Mouse (Mus musculus) forebrain, embryonic 13.5 days (tissue): ENCODE data around the gene Dgat2l6. TPM values are rescaled to one million over a fixed set of nuclear protein-coding genes. Genes with fewer than 3 reads are reported as not detected.

ENCODE experiments used
- ATAC-seq: fragments of 200-750 bp; cut with Nextera tagmentation; 2 replicates; pipeline ENCODE4 v1.8.0; 2017
- H3K27ac ChIP-seq: fragments of 300-500 bp; sonication (generic); 2 replicates; pipeline ENCODE4 v1.5.1; 2015; ENCODE audit warnings: inconsistent platforms, mild to moderate bottlenecking, moderate library complexity
- H3K27me3 ChIP-seq: fragments of 300-500 bp; sonication (generic); 2 replicates; pipeline ENCODE4 v1.6.1; 2015; ENCODE audit warnings: mild to moderate bottlenecking, inconsistent platforms
- H3K36me3 ChIP-seq: fragments of 300-500 bp; sonication (generic); 2 replicates; pipeline ENCODE4 v1.6.1; 2015; ENCODE audit warnings: mild to moderate bottlenecking, inconsistent platforms; ENCODE audit not compliant: poor library complexity, severe bottlenecking
- H3K4me1 ChIP-seq: fragments of 300-500 bp; sonication (generic); 2 replicates; pipeline ENCODE4 v1.6.1; 2015; ENCODE audit warnings: inconsistent platforms
- H3K4me2 ChIP-seq: fragments of 300-500 bp; sonication (generic); 2 replicates; pipeline ENCODE4 v1.6.1; 2015; ENCODE audit warnings: inconsistent platforms, mild to moderate bottlenecking, moderate library complexity
- H3K4me3 ChIP-seq: fragments of 300-500 bp; sonication (generic); 2 replicates; pipeline ENCODE4 v1.5.1; 2015; ENCODE audit warnings: mild to moderate bottlenecking, inconsistent platforms
- H3K9ac ChIP-seq: fragments of 300-500 bp; sonication (generic); 2 replicates; pipeline ENCODE4 v1.6.1; 2015; ENCODE audit warnings: mild to moderate bottlenecking, inconsistent platforms
- H3K9me3 ChIP-seq: fragments of 300-500 bp; sonication (generic); replicated peaks from 2 replicates; pipeline ENCODE4 v1.6.1; 2016; ENCODE audit warnings: inconsistent platforms
- WGBS: fragments of 180-500 bp; shearing (Covaris S2); methylation state at CpG from one replicate; pipeline ENCODE4 v1.1.7; 2015; 5-methylcytosine and 5-hydroxymethylcytosine counted together
- polyA plus RNA-seq: library from polyadenylated mRNA; unstranded; fragments of >200 nt; fragmentation: Nextera tagmentation; extraction: Ambion mirVana; gene quantifications from 2 replicates; pipeline ENCODE4 v1.2.1, GENCODE M21; 2015

The Dgat2l6 gene
- not detected in 2 replicates for polyA plus RNA-seq

DNA sequence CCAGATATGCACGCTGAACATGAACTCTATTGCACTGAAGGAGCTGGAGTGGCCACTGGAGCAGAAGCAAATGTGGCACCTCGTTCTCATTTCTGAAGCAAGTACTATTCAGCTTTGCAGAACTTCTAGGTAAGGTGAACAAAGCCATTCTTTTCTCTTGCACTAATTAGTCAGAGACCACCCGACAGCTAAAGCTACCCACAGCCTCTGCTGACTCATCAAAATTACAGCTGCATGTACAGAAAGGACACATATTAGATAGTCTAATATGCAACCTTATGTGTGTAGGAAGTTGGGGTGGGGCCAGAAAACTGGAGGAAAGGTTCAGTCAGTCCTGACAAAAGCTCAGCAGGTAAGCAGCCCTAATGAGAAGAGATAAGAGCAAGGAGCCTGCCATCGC is at the start of gene Dgat2l6:
TSS of gene Dgat2l6 (plus strand) at position 368 of the 400 bp plus-strand sequence.
- Histone ChIP-seq H3K27ac (no peak within 1 kb of the TSS), H3K36me3 (no peaks in the 10 kb centered on the region), H3K4me1 (no peaks in the 10 kb centered on the region), H3K27me3 (no peaks in the 10 kb centered on the region), H3K4me3 (no peak within 1 kb of the TSS), H3K9me3 (no peaks in the 10 kb centered on the region), H3K4me2 (no peak within 1 kb of the TSS), H3K9ac (no peak within 1 kb of the TSS)
- no peak for ATAC-seq
- WGBS, result 65% methylated on average over 4 of the region's 4 CpGs

DNA sequence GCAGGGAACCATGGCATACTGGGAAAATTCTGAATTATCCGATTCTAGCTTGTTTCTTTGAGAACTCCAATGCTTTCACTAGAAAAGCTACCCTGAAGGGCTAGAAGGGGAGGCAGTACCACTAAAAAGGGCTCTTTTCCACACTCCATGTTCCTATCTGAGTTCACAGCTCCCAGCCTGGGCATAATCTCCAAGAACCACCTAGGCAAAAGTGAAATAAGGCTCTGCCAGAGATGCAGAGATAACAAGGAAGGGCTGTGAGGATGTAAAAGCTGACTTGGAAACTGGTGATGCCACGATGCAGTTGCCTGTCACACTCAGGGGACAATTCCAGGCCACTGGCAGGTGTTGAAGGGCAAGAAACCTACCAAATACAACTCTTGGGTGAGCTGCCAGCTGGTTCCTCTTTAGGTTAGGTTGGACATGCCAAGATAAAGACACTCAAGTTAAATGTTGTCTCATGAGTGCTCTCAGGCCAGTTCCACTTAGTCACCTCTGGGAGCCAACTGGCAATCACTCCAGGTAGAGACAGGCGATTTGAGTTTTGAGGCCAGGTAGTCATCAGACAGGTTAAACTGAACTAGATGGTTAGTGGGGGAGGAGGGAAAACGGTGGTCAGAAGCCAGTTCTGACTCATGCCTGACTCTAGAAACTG is 48.9 kb upstream of the Dgat2l6 start:
- WGBS, result 71% methylated on average over 4 of the region's 4 CpGs
- Histone ChIP-seq H3K4me1 (no peaks in the 10 kb centered on the region), H3K27ac (no peak overlapping the region), H3K4me3 (no peak overlapping the region), H3K9ac (no peak overlapping the region), H3K4me2 (no peak overlapping the region), H3K9me3 (no peaks in the 10 kb centered on the region), H3K36me3 (no peaks in the 10 kb centered on the region), H3K27me3 (no peaks in the 10 kb centered on the region)
- no peak for ATAC-seq

DNA sequence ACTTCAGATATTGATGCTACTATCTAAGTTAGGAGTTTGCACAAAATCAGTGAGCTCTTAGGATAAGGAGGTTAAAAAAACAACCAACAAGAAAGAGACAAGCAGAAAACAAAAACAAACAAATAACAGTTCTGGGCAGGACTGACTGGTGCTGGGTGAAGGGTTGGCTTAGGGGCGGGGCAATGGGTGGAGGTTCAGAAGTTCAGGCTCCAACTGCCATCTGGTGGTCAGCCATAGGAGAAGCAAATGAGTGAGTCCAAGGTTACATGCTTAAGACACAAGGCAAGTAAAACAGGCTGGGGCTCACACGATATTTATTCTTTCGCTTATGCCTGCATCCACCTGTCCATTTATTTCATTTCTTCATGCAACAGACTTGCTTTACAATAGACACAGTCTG is 44.3 kb upstream of the Dgat2l6 start:
- no peak overlapping the region for H3K4me3 ChIP-seq
- WGBS, result 43% methylated on average over 3 of the region's 3 CpGs
- no peak overlapping the region for H3K4me2 ChIP-seq
- peak; percentile 85 for ATAC-seq
- no peak overlapping the region for H3K9ac ChIP-seq
- H3K9me3 ChIP-seq, result no peaks in the 10 kb centered on the region
- H3K27ac ChIP-seq, result no peak overlapping the region
- no peaks in the 10 kb centered on the region for H3K27me3 ChIP-seq
- H3K36me3 ChIP-seq, result no peaks in the 10 kb centered on the region
- H3K4me1 ChIP-seq, result no peaks in the 10 kb centered on the region

DNA sequence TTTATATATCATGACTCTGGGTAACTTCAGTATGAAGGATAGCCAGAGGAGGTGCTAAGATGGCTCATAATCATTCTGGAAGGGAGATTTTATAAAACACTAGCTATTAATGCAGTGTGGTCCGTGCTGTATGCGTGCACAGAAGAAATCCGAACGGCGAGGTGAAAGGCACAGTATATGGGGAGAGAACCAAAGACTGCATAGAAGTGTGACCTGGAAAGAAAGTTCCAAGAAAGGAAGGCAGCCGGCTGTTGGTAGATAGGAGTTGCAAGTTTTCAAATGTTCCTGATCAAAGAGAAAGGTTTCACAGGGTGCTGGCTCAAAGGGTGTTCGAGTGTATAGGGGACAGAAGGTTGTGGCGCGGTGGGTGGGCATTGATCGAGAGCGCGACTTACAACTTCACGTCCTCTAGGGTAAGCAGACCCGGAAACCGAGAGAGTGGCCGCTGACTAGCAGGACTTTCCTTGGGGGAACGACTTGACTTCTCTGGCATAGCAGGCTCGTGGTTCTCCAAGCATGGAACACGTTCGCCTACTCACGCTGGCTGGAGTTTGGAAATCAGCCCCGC is 31.1 kb upstream of the Dgat2l6 start:
- H3K36me3 ChIP-seq, result no peaks in the 10 kb centered on the region
- H3K9me3 ChIP-seq, result no peaks in the 10 kb centered on the region
- peak overlapping the region; percentile 61 for H3K4me3 ChIP-seq
- H3K4me2 ChIP-seq, result peak overlapping the region; percentile 57
- H3K27me3 ChIP-seq, result peaks cover 3% of the 10 kb centered on the region; the same call in 1 of the 2 replicates
- peaks cover 9% of the 10 kb centered on the region; the same call in 1 of the 2 replicates for H3K4me1 ChIP-seq
- 13% methylated on average over 22 of the region's 22 CpGs for WGBS
- no peak overlapping the region for H3K9ac ChIP-seq
- H3K27ac ChIP-seq, result no peak overlapping the region
- ATAC-seq, result no peak; the same call in none of the 2 replicates

DNA sequence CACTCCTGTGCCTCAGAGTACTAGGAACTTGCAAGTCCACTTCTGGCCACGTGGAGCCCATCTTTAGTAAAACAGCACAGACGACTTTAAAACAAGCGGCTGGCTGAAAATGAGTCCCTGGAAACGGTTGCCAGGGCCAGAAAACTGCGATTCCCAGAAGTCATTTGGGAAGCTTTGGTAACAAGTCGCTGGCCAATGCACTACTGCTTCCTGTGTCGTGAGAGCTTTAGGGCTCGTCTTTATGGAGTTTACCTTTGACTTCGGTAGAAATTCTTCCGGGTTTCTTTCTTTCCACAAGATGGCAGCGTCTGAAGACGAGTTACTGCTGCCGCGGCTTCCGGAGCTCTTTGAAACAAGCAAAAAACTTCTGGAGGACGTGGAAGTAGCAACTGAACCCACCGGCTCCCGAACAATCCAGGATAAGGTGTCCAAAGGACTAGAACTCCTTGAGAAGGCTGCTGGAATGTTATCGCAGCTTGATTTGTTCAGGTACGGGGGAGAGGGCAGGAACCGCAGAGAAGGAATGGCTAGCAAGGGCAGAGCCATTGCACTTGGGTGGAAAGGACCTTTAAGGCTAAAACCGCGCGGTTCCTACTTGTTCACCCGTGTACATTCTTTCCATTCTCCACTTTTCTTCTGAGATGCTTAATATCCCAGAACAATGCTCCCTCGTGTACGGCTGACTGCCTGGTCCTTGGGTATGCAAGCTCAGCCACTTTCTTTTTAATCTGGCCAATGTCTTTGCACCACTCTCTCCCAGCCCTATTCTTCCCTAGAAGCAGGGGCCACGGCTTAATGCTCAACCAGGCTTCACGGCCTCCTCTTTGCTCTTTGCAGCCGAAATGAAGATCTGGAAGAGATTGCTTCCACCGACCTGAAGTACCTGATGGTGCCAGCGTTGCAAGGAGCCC is 30.3 kb upstream of the Dgat2l6 start, which contains the start of gene Igbp1:
TSS of gene Igbp1 (plus strand) at position 224 of the 911 bp plus-strand sequence.
- peak; percentile 98 for ATAC-seq
- H3K36me3 ChIP-seq, result no peaks in the 10 kb centered on the region
- peak within 1 kb of the TSS; percentile 65 for H3K4me2 ChIP-seq
- 22% methylated on average over 32 of the region's 32 CpGs for WGBS
- peak within 1 kb of the TSS; percentile 63 for H3K9ac ChIP-seq
- H3K4me1 ChIP-seq, result peaks cover 9% of the 10 kb centered on the region; the same call in 1 of the 2 replicates
- no peak within 1 kb of the TSS for H3K27ac ChIP-seq
- H3K27me3 ChIP-seq, result peaks cover 3% of the 10 kb centered on the region; the same call in 1 of the 2 replicates
- H3K9me3 ChIP-seq, result no peaks in the 10 kb centered on the region
- peak within 1 kb of the TSS; percentile 61 for H3K4me3 ChIP-seq

DNA sequence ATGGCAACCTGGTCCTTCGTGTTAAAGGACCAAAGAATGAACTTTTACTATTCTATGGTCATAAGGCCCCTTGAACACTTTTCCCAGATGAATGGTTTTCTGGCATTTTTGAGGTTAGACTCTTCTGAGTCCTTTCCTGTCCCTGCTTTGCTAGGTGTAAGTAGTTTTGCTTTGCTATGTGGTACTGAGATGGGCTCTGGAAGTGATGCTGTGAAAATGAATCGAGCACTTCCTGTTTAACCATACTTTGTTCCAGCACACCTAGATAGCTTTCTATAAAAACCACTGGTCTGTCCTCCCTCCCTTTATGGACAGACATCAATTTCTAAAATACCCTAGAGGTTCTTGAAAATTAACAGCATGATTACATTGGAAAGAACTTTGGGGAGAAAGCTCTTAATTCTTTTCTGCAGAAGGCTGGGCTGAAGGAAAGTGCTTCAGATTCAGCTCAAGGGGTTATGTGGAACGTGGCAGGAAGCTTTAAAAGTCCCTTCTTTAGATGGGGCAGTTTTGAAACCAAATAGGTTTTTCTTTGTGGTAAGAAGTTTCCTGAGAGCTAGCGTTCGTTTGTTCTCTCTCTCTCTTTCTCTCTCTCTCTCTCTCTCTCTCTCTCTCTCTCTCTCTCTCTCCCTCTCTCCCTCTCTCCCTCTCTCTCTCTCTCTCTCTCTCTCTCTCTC is 20.3 kb upstream of the Dgat2l6 start:
- Histone ChIP-seq H3K36me3 (peaks cover 22% of the 10 kb centered on the region; the same call in 1 of the 2 replicates), H3K27ac (no peak overlapping the region), H3K4me1 (no peaks in the 10 kb centered on the region), H3K27me3 (no peaks in the 10 kb centered on the region; the same call in 1 of the 2 replicates), H3K9ac (no peak overlapping the region), H3K4me2 (no peak overlapping the region), H3K9me3 (no peaks in the 10 kb centered on the region), H3K4me3 (no peak overlapping the region)
- 87% methylated on average over 5 of the region's 5 CpGs for WGBS
- ATAC-seq, result no peak

DNA sequence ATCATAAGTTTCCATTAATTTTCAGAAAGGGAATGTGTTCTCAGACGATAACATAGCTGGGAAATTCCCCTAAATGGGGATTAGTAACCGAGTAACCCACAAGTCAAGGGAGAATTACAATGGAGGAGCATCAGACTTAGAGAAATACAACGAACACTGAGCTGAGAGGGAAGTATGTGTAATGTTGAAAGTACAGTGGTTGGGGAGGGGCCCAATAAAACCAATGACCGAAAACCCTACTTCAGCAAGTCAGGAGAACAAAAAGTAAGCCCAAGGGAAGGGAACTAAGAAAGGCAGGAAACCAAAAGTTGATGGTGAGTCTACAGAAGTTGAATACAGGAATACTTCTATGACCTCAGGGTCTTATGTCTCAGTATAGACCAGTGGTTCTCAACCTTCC is 16.5 kb upstream of the Dgat2l6 start:
- H3K9ac ChIP-seq, result no peak overlapping the region
- no peaks in the 10 kb centered on the region for H3K4me1 ChIP-seq
- no peak overlapping the region for H3K4me2 ChIP-seq
- H3K27ac ChIP-seq, result no peak overlapping the region
- no peaks in the 10 kb centered on the region; the same call in 1 of the 2 replicates for H3K27me3 ChIP-seq
- peaks cover 22% of the 10 kb centered on the region for H3K36me3 ChIP-seq
- H3K4me3 ChIP-seq, result no peak overlapping the region
- ATAC-seq, result no peak
- whole genome bisulfite sequencing, result 92% methylated on average over 4 of the region's 4 CpGs
- H3K9me3 ChIP-seq, result no peaks in the 10 kb centered on the region

DNA sequence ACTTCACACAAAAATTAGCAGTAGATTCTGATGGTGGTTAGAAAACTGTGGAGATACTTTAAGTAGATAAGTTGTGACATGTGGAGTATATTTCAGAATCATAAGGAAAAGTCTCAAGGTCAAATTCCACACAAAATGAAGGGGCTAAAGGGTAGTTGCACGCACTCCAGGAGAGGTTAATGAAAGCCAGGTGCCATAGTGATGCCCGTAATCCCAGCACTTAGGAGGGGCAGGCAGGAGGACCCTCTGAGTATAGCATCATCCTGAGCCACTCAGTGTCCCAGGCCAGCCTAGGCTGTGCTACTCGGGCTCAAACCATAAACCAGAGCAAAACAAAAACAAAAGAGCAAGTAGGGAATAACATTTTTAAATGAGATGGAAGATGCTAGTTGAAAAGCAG is 14.7 kb upstream of the Dgat2l6 start:
- 91% methylated on average over 3 of the region's 3 CpGs for WGBS
- Histone ChIP-seq H3K27ac (no peak overlapping the region), H3K9me3 (no peaks in the 10 kb centered on the region), H3K36me3 (peaks cover 21% of the 10 kb centered on the region), H3K4me3 (no peak overlapping the region), H3K4me1 (no peaks in the 10 kb centered on the region), H3K4me2 (no peak overlapping the region), H3K9ac (no peak overlapping the region), H3K27me3 (no peaks in the 10 kb centered on the region; the same call in 1 of the 2 replicates)
- no peak for ATAC-seq

DNA sequence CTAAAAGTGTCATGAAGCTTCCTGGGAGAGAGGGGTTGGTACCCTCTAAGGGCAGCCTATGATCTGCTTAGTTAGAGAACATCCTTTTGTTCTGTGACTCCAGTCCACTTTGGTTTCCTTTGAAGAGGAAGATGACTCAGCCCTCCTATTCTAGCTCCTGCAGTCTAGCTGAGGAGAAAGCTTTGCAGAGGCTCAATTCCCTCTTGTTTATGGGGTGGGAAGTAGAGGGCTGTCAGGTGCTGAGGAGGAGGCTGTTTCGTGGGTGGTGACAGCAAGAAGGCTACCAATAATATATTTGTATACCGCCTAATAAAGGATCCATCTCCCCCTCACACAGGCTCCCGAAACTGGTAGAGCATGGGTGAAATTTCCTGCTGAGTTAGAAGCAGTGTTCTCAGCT is 8.0 kb upstream of the Dgat2l6 start:
- H3K9me3 ChIP-seq, result no peaks in the 10 kb centered on the region
- ATAC-seq, result no peak
- no peaks in the 10 kb centered on the region for H3K4me1 ChIP-seq
- H3K27me3 ChIP-seq, result no peaks in the 10 kb centered on the region; the same call in 1 of the 2 replicates
- peaks cover 13% of the 10 kb centered on the region; the same call in 1 of the 2 replicates for H3K36me3 ChIP-seq
- no peak overlapping the region for H3K4me3 ChIP-seq
- no peak overlapping the region for H3K27ac ChIP-seq
- no peak overlapping the region for H3K4me2 ChIP-seq
- H3K9ac ChIP-seq, result no peak overlapping the region
- 88% methylated on average over 3 of the region's 3 CpGs for WGBS

DNA sequence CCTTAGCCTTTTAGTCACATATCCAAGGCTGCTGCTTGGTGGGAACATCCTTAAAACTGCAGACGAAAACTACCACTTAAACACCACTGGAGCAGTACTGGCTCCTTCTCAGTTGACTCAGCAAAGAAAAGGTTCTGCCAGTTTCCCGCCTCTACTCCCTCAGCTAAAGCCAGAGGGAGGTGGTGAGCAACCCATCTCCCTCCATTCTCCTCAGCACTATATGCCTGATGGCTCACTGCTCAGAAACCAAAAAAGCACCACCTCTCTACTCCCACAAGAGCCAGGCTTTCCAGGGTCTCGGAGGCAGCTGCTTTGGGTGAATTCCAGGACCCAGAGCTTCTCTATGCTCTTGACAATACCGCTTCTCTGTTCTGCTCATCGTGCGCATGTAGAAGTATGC is 7.0 kb upstream of the Dgat2l6 start:
- H3K27me3 ChIP-seq, result no peaks in the 10 kb centered on the region; the same call in 1 of the 2 replicates
- no peaks in the 10 kb centered on the region for H3K9me3 ChIP-seq
- no peak overlapping the region for H3K9ac ChIP-seq
- no peaks in the 10 kb centered on the region for H3K4me1 ChIP-seq
- H3K27ac ChIP-seq, result no peak overlapping the region
- H3K4me3 ChIP-seq, result no peak overlapping the region
- WGBS, result 93% methylated on average over 6 of the region's 6 CpGs
- no peak overlapping the region for H3K4me2 ChIP-seq
- ATAC-seq, result no peak
- peaks cover 13% of the 10 kb centered on the region; the same call in 1 of the 2 replicates for H3K36me3 ChIP-seq

DNA sequence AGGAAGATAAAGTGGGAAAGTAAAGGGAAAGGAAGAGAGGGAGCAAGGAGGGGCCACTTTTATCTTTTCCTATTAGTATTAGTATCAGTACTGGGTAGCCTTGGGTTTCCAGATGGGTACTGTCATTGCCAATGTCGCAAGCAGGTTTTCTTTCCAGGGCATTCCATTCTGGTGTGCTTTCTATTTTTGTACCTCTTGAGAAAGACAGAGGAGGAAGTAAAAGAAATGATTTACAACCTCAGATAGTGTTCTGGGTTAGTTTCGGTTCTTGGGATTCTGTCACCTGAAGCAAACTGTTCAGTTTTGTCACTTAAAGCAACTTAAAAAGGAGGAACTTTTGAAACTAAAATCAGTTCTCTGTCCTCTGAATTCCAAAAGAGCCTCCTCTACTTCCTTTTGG is 6.1 kb upstream of the Dgat2l6 start:
- Histone ChIP-seq H3K4me1 (no peaks in the 10 kb centered on the region), H3K36me3 (peaks cover 13% of the 10 kb centered on the region; the same call in 1 of the 2 replicates), H3K9ac (no peak overlapping the region), H3K27me3 (no peaks in the 10 kb centered on the region; the same call in 1 of the 2 replicates), H3K4me2 (no peak overlapping the region), H3K27ac (no peak overlapping the region), H3K9me3 (no peaks in the 10 kb centered on the region), H3K4me3 (no peak overlapping the region)
- WGBS, result 96% methylated on average over 2 of the region's 2 CpGs
- no peak for ATAC-seq
